Mouse (Mus musculus) heart, postnatal 0 days (tissue): ENCODE measurements at regions not wholly inside any gene's neighbourhood (a gene's known extent, or its start where the extent isn't known, plus 50 kb on each side); places are given as distances from the start of the nearest gene placed in this dataset.
A peak's percentile ranks its signal among the peaks of the same experiment; 100 is the strongest.

Source experiments
- ATAC-seq: fragments of 200-750 bp; cut with Nextera tagmentation; 2 replicates; pipeline ENCODE4 v1.8.0; 2017; ENCODE audit warnings: low read depth, moderate number of reproducible peaks, moderate library complexity; ENCODE audit not compliant: insufficient read depth
- DNase-seq: peaks from one replicate; pipeline ENCODE4 v3.0.0-alpha.2; 2016; ENCODE audit warnings: low spot score
- H3K27ac ChIP-seq: fragments of 300-500 bp; sonication (generic); 2 replicates; pipeline ENCODE4 v1.5.1; 2014; ENCODE audit warnings: low read depth, mild to moderate bottlenecking
- H3K27me3 ChIP-seq: fragments of 300-500 bp; sonication (generic); 2 replicates; pipeline ENCODE4 v1.6.1; 2014; ENCODE audit warnings: low read length, mixed read lengths; ENCODE audit not compliant: control insufficient read depth, insufficient read depth
- H3K36me3 ChIP-seq: fragments of 300-500 bp; sonication (generic); replicated peaks from 2 replicates; pipeline ENCODE4 v1.6.1; 2014; ENCODE audit warnings: low read length, mixed read lengths; ENCODE audit not compliant: control insufficient read depth, insufficient read depth
- H3K4me1 ChIP-seq: fragments of 300-500 bp; sonication (generic); 2 replicates; pipeline ENCODE4 v1.6.1; 2014; ENCODE audit warnings: antibody characterized with exemption; ENCODE audit not compliant: control insufficient read depth, insufficient read depth
- H3K4me2 ChIP-seq: fragments of 300-500 bp; sonication (generic); 2 replicates; pipeline ENCODE4 v1.6.1; 2014; ENCODE audit warnings: low read depth, mild to moderate bottlenecking, low read length, moderate library complexity
- H3K4me3 ChIP-seq: fragments of 300-500 bp; sonication (generic); 2 replicates; pipeline ENCODE4 v1.5.1; 2014; ENCODE audit warnings: low read depth, low read length
- H3K9ac ChIP-seq: fragments of 300-500 bp; sonication (generic); replicated peaks from 2 replicates; pipeline ENCODE4 v1.6.1; 2014; ENCODE audit warnings: low read depth, low read length, mixed read lengths
- H3K9me3 ChIP-seq: fragments of 300-500 bp; sonication (generic); replicated peaks from 2 replicates; pipeline ENCODE4 v1.6.1; 2016; ENCODE audit warnings: low read length; ENCODE audit not compliant: control insufficient read depth
- CTCF ChIP-seq: IDR thresholded peaks from 2 replicates; pipeline ENCODE4 v1.5.1; 2016; ENCODE audit warnings: antibody characterized with exemption, control low read depth, low read depth
- EP300 ChIP-seq: IDR thresholded peaks from 2 replicates; pipeline ENCODE4 v1.6.1; 2016; ENCODE audit warnings: antibody characterized with exemption, low read depth
- WGBS: fragments of 180-500 bp; shearing (Covaris S2); extraction: QIAGEN DNeasy Blood & Tissue Kit; methylation state at CpG from one replicate; pipeline ENCODE4 v1.1.7; 2014; 5-methylcytosine and 5-hydroxymethylcytosine counted together

- Histone ChIP-seq H3K27ac (no peak overlapping the region), H3K9me3 (no peaks in the 10 kb centered on the region), H3K9ac (no peak overlapping the region), H3K4me3 (no peak overlapping the region), H3K36me3 (no peaks in the 10 kb centered on the region), H3K4me1 (no peaks in the 10 kb centered on the region), H3K27me3 (no peaks in the 10 kb centered on the region), H3K4me2 (no peak overlapping the region)
- no peak for TF ChIP-seq EP300
- no peak for TF ChIP-seq CTCF
- no peak for DNase-seq
- WGBS: 50% methylated on average over 2 of the region's 2 CpGs
- no peak for ATAC-seq
Observed at GRCm38 (mm10) chr2:148579564-148579963, 92.8 kb upstream of the Nxt1 start.

- no peak for ATAC-seq
- H3K4me1 ChIP-seq: no peaks in the 10 kb centered on the region
- no peak overlapping the region for H3K27ac ChIP-seq
- DNase-seq: no peak
- H3K4me3 ChIP-seq: no peak overlapping the region
- H3K36me3 ChIP-seq: no peaks in the 10 kb centered on the region
- no peaks in the 10 kb centered on the region for H3K27me3 ChIP-seq
- WGBS: 74% methylated on average over 5 of the region's 5 CpGs
- no peak overlapping the region for H3K4me2 ChIP-seq
- H3K9me3 ChIP-seq: no peaks in the 10 kb centered on the region
- TF ChIP-seq EP300 (no peak), CTCF (no peak)
- H3K9ac ChIP-seq: no peak overlapping the region
Observed at GRCm38 (mm10) chr2:148579027-148579426, 93.4 kb upstream of the Nxt1 start.

GRCm38 (mm10) chr2:148578176-148578575, 94.2 kb upstream of the Nxt1 start:
- H3K9me3 ChIP-seq: no peaks in the 10 kb centered on the region
- H3K4me1 ChIP-seq: no peaks in the 10 kb centered on the region
- DNase-seq (no peak), ATAC-seq (no peak)
- H3K4me2 ChIP-seq: no peak overlapping the region
- no peak overlapping the region for H3K4me3 ChIP-seq
- no peak overlapping the region for H3K27ac ChIP-seq
- TF ChIP-seq EP300 (no peak), CTCF (no peak)
- H3K36me3 ChIP-seq: no peaks in the 10 kb centered on the region
- 26% methylated on average over 2 of the region's 2 CpGs for WGBS
- H3K27me3 ChIP-seq: no peaks in the 10 kb centered on the region
- no peak overlapping the region for H3K9ac ChIP-seq

GRCm38 (mm10) chr2:148575433-148575832, 97.0 kb upstream of the Nxt1 start:
- DNase-seq (no peak), ATAC-seq (no peak)
- Histone ChIP-seq H3K4me3 (no peak overlapping the region), H3K4me2 (no peak overlapping the region), H3K4me1 (no peaks in the 10 kb centered on the region), H3K9me3 (no peaks in the 10 kb centered on the region), H3K9ac (no peak overlapping the region), H3K36me3 (no peaks in the 10 kb centered on the region), H3K27me3 (no peaks in the 10 kb centered on the region), H3K27ac (no peak overlapping the region)
- TF ChIP-seq EP300: no peak
- no peak for TF ChIP-seq CTCF
- WGBS: 80% methylated on average over 3 of the region's 3 CpGs

GRCm38 (mm10) chr2:148572165-148572564, 100.2 kb upstream of the Nxt1 start:
- no peak for ATAC-seq
- 5% methylated on average over 1 of the region's 1 CpGs for WGBS
- Histone ChIP-seq H3K4me1 (0 out of 2 replicates have a peak, but pooled peaks cover 7% of the 10 kb centered on the region), H3K36me3 (no peaks in the 10 kb centered on the region), H3K9me3 (no peaks in the 10 kb centered on the region), H3K27ac (no peak overlapping the region), H3K9ac (no peak overlapping the region), H3K27me3 (no peaks in the 10 kb centered on the region), H3K4me2 (no peak overlapping the region), H3K4me3 (no peak overlapping the region)
- peak; percentile 39 for DNase-seq
- TF ChIP-seq CTCF (peak; percentile 73), EP300 (no peak)

- no peaks in the 10 kb centered on the region for H3K9me3 ChIP-seq
- H3K27ac ChIP-seq: no peak overlapping the region
- H3K9ac ChIP-seq: no peak overlapping the region
- H3K4me1 ChIP-seq: 0 out of 2 replicates have a peak, but pooled peaks cover 7% of the 10 kb centered on the region
- WGBS: 84% methylated on average over 1 of the region's 1 CpGs
- ATAC-seq: no peak
- no peak for DNase-seq
- no peak overlapping the region for H3K4me2 ChIP-seq
- H3K4me3 ChIP-seq: no peak overlapping the region
- H3K36me3 ChIP-seq: no peaks in the 10 kb centered on the region
- no peaks in the 10 kb centered on the region for H3K27me3 ChIP-seq
- TF ChIP-seq EP300 (no peak), CTCF (no peak)
Observed at GRCm38 (mm10) chr2:148571616-148572015, 100.8 kb upstream of the Nxt1 start.
